Mouse (Mus musculus) brain, embryonic 14.5 days (tissue): ENCODE measurements around the gene Dhx57. TPM values are rescaled to one million over a fixed set of nuclear protein-coding genes. Genes with fewer than 3 reads are reported as not detected.
"Not testable (repeated sequence)": the region's sequence is repeated elsewhere in the genome, so short reads cannot be mapped to it uniquely, and the experiment has no call there.

ENCODE experiments used
- DNase-seq: peaks from one replicate; pipeline ENCODE4 v3.0.0-alpha.2; 2011; ENCODE audit warnings: low read depth
- CTCF ChIP-seq: fragments of 200-500 bp; IDR thresholded peaks from 2 replicates; pipeline ENCODE4 v1.5.1; 2012; ENCODE audit warnings: inconsistent platforms, mild to moderate bottlenecking, moderate library complexity, borderline replicate concordance; ENCODE audit not compliant: insufficient read depth, insufficient read length; ENCODE audit errors: extremely low read depth
- POLR2A ChIP-seq: fragments of 200-500 bp; IDR thresholded peaks from 2 replicates; pipeline ENCODE4 v1.6.1; 2012; ENCODE audit warnings: mild to moderate bottlenecking, inconsistent platforms, borderline replicate concordance; ENCODE audit not compliant: poor library complexity, insufficient read depth, insufficient read length, severe bottlenecking; ENCODE audit errors: extremely low read depth
- polyA plus RNA-seq: library from polyadenylated mRNA; depleted of rRNA; stranded (reverse); fragments of >200 nt; gene quantifications from 2 replicates; pipeline ENCODE4 v1.2.3, GENCODE M21; 2012

Gene Dhx57
- polyA plus RNA-seq, 1 experiment = 69.8 TPM

DNA sequence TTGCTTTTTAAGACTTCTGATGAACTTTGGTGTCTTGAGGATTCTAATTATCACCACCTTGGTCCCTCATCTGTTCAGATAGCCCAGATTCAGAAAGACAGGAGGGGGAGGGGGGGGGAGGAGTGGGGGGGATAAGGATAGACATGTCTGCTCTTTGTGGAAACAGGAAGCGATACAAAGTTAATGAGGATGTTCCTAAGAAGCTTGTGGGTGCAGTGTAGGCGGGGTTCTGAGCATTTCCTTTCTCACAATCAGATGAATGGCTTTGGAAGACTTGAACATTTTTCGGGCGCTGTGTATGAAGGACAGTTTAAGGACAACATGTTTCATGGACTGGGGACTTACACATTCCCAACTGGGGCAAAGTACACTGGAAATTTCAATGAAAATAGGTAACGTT is 5.0 kb upstream of the Dhx57 start:
- no peak for DNase-seq
- TF ChIP-seq CTCF (no peak), POLR2A (no peak)

DNA sequence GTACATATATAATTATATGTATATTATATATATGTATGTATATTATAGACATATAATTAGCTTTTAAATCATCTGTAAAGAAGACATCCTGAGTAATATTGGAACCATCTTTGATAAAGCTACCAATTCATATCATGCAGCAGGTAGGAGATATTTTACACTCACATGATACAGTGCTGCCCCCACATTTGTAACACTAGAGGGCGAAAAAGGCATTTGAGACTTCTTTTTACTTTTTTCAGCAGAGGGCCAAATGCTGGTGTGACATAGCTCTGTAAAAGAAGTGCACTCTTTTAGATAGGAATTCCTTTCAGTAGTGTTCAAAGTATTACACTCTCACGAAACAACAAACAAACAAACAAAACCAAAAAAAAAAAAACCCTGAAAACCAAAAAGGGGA is 872 bp upstream of the Dhx57 start:
- TF ChIP-seq CTCF (peak; percentile 51; the same call in 1 of the 2 replicates), POLR2A (no peak)
- DNase-seq = peak; percentile 82

DNA sequence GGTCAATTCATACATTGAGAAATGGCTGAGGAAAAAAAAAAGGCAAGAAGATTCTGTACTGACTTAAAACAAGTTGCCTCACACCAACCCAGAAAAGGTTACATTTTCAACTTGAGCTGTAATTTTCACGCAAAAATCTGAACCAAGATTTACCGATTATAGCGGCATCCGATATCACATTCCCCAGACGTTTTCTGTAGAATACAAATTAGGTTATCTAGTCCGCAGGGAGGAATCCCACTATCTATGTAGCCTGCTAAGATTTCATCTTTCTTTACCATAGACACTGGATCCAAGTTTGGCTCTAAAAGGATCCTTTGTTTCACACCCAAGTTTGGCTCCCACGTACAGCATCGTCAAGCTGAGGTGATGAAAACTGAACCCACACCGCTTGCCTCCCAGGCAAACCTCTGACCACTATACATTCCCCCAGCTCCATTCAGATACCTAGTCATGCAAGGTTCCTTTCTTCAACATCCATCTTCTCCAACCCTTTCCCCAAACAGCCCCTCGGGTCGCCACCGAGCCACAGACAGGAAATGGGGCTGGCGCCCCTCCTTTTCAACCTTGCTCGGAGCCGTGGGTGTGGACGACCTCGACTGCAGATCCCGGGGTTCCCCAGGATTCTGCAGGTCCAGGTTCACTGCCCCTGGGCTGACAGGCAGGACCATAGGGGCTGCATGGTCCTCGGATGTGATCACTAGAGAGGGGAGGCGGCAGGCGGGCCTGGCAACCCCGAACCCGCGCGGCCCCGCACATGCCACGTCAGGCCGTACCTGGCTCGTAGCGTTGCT is 799 bp downstream of the Dhx57 start:
- no peak for DNase-seq
- TF ChIP-seq POLR2A (no peak), CTCF (no peak)

DNA sequence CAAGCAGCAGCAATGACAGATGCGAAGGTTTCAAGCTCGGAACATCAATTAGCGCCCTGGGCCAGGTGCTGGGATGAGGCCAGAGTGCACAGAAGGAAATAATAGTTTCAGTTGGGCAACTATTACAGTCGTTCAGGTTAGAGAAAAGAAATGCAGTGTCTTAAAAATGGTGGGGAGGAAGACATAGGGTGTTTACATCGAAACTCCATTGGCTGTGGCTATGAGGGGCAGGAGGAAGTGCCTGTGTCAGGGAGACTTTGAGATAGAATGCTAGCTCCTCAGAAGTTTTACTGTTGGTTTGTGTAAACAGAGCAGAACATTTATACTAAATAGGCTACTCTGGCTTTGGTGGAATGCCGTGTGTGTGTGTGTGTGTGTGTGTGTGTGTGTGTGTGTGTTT is 2.3 kb downstream of the Dhx57 start:
- no peak for DNase-seq
- TF ChIP-seq CTCF (no peak), POLR2A (no peak)

DNA sequence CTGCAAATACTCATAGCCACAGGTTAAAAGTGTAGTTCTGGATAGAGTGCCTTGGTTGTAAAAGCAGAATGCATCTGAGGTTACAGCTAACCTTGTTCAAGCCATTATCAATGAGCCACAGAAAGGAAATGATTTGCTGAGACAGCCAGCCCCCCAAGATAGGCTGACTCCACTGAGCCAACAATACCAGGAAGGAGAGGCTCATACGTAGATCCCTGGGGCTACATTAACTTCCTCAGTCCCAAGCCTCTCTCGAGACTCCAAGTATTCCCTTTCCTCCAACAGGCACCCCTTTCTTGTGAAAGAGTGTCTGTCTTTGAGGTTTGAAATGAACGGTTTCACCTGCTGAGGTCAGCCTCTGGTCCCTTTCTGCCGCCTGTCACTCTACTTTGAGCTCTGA is 5.8 kb downstream of the Dhx57 start:
- no peak for TF ChIP-seq POLR2A
- TF ChIP-seq CTCF = no peak
- no peak for DNase-seq

DNA sequence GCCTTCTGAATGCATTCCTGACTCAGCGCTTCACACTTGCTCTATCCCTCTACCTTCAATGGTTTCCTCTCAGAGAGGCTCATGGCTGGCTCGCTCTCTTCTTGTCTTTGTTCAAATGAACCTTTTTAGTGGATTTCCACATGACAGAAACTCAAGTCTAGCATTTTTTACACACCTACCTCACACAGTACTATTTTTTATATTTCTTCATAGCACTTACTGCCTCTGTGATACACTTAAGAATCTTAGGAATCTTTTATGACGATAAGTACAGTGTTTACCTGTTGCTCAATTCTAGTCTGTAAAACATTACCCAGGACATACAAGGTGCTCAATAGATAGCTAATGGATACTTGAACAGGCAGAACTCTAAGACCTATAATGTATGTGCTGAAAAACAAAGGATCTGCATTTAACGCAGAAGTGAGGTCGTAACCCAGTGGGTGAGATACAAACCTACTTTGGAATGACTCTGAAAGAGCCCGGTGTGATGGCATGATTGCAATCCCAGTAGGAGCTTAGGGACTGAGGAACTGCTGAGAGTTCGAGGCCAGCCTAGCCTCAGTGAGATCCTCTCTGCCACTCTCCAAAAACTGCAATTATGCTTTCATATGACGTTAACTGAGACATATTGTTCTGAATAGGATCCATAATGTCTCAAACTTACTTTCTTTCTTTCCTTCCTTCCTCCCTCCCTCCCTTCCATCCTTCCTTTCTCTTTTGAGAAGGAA is 10.8 kb downstream of the Dhx57 start:
- no peak for DNase-seq
- TF ChIP-seq CTCF = no peak
- TF ChIP-seq POLR2A = no peak

DNA sequence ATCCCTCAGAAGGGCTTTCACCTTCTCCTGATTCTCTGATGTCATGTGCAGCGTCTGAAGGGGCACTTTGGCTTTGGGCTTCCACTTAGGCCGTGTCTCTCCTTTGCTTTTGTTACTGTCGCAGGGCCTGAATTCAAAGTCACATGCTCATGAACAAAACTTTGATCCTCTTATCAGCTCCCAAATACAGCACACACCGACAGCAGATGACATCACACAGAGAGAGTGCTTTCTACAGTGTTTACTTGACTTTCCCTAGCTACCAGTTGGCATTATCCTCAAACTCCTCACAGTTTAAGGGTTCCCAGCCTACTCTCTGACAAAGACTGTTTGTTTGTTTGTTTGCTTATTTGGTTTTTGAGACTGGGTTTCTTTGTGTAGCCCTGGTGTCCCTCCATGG is 12.0 kb downstream of the Dhx57 start:
- no peak for DNase-seq
- TF ChIP-seq CTCF (no peak), POLR2A (no peak)

DNA sequence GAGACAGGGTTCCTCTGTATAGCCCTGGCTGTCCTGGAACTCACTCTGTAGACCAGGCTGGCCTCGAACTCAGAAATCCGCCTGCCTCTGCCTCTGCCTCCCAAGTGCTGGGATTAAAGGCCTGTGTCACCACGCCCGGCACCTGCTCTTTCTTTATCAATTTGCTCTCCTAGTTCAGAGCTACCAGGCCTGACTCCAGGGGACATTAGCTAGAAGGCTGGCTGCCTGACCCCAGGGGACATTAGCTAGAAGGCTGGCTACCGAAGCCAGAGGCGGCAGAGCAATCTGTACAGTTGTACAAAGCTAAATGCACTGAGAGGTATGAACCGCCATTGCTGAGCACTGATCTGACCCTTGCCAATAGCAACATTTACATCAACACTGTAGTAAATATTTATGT is 19.7 kb downstream of the Dhx57 start:
- DNase-seq = not testable (repeated sequence)

DNA sequence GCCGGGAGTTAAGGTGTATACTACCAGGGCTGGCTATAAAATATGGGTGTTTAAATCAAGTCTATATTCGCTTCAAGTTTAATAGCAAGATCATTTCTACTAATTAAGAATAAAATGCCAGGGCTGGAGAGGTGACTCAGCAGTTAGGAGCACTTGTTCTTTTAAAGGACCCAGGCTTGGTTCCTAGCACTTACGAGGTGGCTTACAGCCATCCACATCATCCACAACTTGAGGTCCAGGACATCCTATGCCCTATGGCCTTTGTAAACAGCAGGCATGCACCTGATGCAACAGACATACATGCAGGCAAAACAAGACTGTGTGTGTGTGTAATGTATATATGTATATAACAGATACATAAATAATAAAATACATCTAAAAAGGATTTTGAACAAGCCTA is 22.1 kb downstream of the Dhx57 start:
- TF ChIP-seq CTCF = no peak
- TF ChIP-seq POLR2A = no peak
- no peak for DNase-seq

DNA sequence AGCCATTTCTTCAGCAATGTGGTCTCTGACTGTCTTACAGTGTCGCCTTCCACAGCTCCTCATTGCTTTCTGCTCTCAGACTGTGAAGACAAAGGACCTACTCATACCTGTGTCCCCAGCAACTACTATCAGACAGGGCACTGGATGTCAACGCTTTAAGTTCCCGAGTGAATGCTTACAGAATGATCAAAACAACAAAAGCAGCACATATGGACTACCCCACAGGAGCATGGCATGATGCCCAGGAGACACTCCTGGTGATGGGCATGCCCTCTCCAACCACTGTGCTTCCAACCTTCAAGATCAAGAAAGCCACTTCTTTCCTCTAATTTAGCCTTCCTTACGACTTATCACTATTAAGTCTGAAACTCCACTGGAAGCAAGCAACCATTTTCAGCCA is 23.2 kb downstream of the Dhx57 start:
- TF ChIP-seq CTCF = no peak
- no peak for TF ChIP-seq POLR2A
- no peak for DNase-seq

DNA sequence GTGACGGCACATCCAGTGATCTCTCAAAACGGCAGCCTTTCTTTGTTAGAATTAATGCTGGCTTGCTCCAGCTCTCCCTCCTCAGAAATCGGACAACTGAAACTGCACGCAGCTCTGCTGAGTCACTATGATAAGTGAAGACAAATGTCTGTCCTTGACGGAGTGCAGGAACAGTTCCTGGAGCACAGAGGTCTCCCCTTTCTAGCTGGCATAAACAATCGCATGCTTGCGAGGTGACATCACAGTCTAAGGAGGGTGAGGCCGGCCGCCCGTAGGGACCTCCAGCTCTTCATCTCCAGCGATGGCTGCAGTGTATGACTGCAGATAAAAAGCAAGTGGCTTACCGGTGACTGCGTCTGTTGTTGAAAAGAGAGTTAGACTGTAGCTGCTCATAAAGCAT is 35.1 kb downstream of the Dhx57 start:
- TF ChIP-seq CTCF (no peak), POLR2A (no peak)
- peak; percentile 15 for DNase-seq

DNA sequence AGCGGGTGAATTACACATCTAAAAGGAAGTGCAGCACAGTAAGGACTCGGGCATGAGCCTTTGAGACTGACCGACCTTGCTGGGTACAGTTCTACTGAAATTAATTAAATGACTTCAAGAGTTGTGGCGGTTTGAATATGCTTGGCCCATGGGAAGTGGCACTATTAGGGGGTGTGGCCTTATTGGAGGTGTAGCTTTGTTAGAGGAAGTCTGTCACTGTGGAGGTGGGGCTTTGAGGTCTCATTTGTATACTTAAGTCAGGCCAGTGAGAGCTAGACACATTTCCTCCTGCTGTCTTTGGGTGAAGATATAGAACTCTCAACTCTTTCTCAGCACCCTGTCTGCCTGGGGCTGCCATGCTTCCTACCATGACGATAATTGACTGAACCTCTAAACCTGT is 35.9 kb downstream of the Dhx57 start:
- TF ChIP-seq CTCF (no peak), POLR2A (no peak)
- DNase-seq = no peak
